Mouse (Mus musculus): ENCODE results near the gene Mta1.

Gene Mta1

DNA sequence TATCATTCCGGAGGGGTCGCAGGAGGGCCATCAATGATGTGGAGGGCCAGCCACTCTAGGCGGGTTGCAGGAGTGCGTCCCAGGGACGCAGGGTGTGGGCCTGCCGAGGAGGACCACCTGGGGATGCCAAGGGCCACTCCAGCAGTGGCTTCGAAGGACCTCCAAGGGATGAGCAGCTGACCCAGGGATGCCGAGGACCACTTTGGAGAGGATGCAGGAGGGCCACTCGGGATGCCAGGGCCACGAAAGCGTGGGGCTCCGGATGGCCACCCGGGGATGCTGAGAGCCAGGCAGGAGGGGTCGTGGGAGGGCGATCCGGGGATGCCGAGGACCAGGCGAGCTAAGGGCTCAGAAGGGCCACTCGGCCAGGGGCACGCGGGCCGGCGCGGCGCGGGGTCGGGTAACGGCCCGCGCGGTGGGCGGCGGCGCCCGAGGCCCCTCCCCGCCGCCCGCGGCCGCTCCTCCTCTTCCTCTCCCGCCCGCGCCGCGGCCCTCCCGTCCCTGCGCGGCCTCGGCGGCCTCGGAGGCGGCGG, at the start of gene Mta1:
Gene Mta1, plus strand, starts transcription at position 530 of the 533 bp plus-strand sequence.
- peak; percentile 59 for DNase-seq (ENCODE audit: low read depth, low spot score)

DNA sequence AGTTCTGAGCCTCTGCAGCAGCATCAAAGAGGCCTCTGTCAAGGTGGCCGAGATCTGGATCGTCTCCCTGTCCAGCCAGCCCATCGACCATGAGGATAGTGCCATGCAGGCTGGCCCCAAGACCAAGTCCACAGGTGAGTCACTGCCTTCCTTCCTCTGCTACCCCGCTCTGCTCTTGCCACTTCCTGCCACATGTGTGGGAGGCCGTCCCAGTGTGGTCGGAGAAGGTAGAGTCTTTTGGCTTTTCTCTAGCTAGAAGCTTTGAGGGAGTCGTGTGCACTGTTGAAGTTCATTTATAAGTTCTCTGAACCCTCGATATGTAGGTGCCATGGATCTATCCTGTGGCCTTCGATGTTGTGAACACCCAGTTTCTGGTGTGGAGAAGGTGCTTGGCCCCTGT, 48.2 kb upstream of the Mta1 start:
- no peak for DNase-seq (ENCODE audit: low read depth, low spot score)

DNA sequence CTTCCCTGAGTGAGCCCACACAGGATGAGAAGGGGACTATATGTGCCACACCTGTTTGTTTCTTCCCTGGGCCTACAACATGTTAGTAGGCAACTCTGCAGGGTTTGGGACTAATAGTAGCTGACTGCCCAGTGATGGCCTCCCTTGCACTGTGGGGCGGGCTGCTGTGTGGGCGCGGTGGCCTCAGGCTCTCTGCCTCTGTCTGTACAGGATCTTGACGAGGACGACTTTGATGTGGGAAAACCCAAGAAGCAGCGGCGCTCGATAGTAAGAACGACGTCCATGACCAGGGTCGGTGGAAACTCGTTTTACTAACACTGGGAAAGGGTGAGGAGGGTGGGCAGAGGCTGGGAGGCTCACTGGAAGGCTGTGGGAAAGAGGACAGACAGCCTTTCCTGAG, 47.4 kb upstream of the Mta1 start:
- DNase-seq (ENCODE audit: low read depth, low spot score) = no peak

DNA sequence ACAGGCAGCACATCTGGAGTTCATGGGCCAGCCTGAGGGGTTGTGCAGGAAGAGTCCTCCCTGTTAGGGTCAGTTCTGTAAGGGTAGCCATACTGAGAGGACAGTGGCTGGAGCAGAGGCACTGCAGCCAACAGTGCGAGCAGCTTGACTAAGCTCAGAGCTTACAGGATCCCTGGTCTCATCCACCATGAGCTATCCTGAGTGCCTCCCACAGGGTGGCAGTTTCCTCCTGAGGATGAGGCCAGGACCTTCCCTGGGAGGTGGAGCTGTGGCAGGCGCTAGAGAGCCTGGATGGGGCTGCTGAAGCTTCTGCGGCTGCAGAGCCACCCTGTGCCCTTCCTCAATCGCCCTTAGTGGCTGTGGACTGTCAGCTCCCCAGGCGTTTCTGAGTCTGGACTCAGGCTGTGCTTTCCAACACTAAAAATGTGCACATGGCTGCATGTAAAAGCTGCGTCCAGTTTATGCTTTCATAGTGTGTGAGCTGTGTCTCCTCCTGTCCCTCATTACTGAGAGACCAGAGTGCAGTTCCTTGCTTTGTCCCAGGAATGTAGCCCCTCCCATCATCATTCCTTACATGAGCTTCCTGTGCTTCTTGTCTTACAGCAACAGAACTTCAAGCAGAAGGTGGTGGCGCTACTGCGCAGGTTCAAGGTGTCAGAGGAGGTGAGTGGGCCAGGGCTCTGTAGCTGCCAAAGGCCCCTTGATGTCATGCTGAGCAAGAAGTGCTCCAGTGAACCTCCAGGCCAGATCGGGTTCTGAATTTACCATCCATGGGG, 46.3 kb upstream of the Mta1 start:
- no peak for DNase-seq (ENCODE audit: low read depth, low spot score)

DNA sequence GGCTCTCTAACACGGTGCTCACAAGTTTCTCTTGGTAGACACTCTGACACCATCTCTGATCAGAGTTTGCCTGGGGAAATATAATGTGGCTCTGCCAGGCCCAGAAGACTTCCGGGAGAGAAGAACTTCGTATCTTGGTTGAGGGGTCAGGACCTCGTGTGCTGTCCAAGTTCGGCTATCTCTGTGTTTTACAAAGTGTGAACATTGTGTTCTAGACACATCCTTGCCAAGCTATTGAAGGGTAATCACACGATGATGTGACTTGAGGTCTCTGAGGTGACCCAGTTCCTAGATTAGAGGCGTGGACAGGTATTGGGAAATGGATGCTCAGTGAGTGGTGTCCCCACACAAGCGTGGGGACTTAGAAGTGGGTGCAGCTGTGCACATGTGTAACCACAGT, 42.0 kb upstream of the Mta1 start:
- no peak for DNase-seq (ENCODE audit: low read depth, low spot score)

DNA sequence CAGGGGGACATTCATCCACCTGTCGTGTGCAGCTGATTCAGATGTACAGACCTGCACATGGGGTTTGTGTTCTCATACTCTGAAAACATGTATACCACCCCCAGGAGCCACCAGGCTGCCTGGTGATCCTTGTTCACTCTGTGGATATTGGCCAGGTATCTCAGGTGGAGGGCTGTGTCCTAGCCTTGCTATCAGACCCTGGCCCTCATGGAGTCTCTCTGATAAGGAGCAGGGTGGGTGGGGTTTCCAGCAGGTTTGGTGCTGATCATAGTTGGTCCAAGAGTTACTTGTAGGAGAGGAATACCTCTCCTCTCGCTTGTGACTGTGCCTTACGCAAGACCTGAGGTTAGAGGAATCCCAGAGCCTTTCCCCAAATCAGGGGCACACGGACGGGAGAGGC, 37.9 kb upstream of the Mta1 start:
- no peak for DNase-seq (ENCODE audit: low read depth, low spot score)

DNA sequence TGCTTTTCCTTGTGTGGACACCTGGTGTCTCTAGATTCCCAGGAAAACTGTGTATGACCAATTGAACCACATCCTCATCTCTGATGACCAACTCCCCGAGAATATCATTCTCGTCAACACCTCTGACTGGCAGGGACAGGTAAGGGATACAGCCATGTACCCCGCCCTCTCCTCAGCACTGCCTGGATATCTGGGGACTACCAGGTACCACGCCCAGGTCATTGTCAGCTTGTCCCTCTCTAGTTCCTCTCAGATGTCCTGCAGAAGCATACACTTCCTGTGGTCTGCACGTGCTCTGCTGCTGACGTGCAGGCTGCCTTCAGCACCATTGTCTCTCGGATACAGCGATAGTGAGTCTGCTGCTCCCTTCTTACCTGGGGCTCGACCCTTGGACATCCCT, 36.5 kb upstream of the Mta1 start:
- no peak for DNase-seq (ENCODE audit: low read depth, low spot score)

DNA sequence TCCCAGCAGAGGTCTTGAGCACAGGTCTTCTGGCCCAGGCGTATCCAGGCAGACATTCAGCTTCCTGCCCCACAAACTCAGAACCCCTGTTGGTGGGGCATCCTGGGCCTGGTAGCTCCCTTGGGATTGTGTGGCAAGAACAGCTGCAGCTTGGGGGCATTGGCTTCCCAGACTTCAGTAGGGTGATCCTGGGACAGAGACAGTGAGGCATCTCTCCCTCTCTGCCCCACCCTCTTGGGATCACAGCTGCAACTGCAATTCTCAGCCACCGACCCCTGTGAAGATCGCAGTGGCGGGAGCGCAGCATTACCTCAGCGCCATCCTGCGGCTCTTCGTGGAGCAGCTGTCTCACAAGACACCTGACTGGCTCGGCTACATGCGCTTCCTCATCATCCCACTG, 35.9 kb upstream of the Mta1 start:
- no peak for DNase-seq (ENCODE audit: low read depth, low spot score)

DNA sequence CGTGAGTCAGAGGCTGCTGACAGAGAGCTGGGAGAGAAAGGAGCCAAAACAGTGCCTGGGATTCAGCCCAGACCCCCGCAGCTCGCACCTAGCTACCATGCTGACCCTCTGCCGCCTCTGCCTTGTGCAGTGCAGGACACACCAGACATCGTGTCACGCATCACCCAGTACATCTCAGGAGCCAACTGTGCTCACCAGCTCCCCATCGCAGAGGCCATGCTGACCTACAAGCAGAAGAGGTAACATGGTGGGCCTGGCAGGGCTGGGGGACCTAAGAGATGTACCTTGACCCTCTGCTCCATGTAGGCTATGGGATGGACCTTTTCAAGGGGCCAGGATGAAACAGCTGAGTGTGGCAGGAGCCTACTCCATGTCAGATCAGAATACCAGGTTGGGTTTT, 34.4 kb upstream of the Mta1 start:
- no peak for DNase-seq (ENCODE audit: low read depth, low spot score)

DNA sequence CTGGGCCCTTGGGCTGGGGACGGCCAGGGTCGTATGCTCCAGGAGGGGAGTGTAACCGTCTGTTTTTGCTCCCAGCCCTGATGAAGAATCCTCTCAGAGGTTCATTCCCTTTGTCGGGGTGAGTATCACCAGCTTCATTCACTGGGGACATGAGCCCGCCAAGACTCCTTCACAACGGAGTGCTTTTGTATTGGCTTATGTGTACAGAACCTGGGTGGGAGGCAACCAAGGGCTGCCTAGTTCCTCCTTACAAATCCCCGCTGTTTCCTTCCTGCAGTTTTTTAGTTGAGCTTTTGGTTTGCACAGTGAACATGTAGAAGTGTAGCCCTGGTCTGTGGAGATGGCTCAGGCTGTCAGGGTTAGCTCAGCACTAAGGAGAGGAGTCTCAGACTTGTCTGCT, 30.1 kb upstream of the Mta1 start:
- no peak for DNase-seq (ENCODE audit: low read depth, low spot score)

DNA sequence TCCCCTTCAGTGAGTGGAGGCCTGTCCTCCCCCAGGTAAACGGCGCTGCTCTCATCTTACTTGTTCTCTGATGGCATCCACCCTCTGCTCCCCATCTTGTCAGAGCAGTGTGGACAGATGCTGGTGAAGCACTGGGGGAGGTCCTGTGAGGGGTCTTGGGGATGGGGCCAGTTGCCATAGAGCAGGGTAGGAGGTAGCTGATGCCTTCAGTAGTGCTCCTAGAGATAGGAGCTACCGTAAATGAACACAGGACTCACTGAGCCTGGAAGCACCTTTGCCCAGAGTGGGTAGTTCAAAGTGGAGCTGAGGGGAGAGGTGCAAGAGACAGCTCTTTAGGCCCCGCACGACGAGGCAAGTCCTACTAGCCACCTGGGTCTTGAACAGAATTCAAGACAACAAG, 28.7 kb upstream of the Mta1 start:
- DNase-seq (ENCODE audit: low read depth, low spot score) = no peak

DNA sequence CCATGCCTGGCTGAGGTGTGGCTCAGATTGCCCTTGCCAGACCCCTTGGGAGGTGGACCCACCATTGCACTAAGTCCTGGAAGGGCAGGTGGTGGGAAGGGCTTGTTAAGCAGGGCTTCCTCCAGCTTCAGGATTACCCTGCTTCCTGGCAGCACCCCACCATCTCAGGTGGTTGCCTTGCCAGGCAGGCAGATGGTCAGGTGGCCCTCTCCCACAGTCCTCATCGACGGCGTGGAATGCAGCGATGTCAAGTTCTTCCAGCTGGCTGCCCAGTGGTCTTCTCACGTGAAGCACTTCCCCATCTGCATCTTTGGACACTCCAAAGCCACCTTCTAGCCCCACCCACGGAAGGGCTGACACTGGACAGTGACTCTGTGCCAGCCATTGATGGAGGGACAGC, 26.8 kb upstream of the Mta1 start:
- DNase-seq (ENCODE audit: low read depth, low spot score) = peak; percentile 56

DNA sequence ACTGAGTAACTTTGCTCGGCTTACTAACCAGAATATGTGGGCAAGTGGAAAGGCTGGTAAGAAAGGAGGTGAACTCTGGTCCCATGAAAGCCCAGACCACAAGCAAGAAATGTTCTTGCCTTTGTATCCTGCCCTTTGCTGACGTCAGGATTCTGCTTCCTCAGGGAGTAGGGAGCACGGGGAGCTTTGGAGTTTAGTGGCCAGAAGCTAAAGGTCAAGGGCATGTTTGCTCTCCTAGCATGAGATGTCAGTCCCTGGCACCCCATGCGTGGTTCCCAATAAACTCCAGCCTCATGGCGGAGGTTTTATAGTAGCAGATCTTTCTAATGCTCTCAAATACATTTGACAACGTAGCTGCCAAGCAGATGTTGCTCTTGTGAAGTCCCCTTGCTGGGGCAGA, 26.3 kb upstream of the Mta1 start:
- DNase-seq (ENCODE audit: low read depth, low spot score) = no peak

DNA sequence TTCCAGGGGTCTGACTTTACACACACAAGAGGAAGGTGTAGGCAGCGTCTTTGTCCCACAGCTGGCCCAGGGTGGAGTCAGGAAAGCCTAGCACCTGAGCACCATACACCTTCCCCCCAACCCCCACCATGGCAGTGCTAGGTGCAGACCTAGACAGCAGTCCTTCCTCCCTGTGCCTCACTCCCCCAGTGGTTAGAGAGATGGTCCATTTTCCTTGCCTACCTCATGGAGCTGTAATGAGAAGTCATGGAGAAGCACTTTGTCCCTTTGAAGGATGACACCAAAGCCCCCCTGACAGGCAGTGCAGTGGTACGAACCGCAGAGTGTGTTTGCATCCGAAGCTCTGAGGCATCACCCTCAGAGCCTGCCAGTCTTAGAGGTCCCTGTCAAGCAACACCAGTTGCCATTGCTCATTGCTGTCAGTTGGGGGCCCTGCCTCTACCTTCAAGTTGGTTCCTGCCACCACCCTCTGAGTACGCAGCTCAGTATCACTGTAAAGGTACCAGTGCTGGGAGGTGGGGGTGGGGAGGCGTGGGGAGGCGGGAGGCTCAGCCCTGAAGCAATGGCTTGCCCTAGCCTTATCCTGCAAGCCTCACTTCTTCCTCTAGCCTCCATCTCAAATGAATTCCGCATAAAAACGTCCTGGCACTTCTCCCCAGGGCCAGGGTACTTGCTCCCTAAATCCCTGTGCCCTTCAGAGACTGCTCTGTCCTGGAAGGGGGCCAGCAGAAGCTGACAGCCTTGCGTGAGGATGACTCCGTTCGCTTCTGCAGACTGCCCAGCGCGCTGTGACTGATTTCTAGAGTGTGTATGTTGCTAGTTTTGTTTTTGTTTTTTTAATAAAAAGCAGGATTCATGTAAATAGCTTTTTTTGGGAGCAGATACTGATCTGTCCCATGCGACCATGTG, 24.4 kb upstream of the Mta1 start:
- DNase-seq (ENCODE audit: low read depth, low spot score) = peak; percentile 69

DNA sequence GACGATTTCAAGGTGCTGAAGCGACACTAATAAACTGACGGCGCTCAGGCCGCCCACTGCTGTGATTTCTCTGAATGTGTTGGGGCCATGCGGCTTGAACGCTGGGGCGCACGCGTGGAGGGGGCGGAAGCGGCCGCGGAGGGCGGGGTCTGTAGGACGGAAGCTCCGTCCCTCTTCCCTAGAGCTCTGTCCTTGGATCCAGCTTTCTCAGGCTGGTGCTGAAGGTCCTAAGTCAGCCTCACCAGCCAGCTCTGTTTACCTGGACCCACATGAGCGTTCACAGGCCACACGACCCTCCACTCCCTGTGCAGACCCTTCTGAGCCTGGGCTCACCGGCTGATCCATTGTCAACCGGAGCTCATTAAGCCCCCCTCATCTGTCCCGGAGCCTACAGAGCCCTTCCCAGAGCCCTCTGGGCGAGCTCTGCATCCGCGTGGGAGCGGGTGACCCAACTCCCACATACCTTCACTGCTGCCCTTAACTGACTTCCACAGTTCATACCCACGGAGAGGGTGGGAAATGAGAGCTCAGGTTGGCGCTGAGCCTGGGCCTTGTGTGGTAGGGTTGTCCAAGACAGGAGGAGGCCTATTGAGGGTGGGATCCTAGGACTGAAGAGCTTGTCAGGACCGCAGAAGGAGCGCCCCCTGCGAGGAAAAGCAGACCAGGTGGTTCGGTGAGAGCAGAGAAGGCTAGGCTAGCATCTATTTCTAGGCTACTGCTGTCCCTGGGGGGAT, 23.6 kb upstream of the Mta1 start, which contains the start of gene Tex22:
Gene Tex22, plus strand, starts transcription at position 174 of the 734 bp plus-strand sequence.
- peak; percentile 96 for DNase-seq (ENCODE audit: low read depth, low spot score)

DNA sequence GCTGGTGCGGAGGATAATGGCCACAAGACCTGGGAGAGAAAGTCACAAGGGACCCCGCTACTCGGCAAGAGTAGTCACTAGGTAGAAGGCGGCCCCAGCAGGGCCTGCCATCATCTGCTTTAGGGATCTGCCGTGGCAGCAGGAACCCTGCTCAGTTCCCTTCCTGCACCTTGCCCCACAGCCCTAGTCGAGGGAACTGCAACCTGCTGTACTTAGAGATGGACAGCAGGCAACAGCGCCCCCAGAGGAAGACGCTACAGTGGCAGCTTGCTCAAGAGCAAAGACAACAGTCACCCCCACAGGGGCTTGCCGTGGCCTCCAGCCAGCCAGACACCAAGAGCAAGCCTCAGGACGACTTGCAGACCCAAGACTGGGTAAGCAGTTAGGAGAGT, 23.0 kb upstream of the Mta1 start:
- peak; percentile 96 for DNase-seq (ENCODE audit: low read depth, low spot score)

DNA sequence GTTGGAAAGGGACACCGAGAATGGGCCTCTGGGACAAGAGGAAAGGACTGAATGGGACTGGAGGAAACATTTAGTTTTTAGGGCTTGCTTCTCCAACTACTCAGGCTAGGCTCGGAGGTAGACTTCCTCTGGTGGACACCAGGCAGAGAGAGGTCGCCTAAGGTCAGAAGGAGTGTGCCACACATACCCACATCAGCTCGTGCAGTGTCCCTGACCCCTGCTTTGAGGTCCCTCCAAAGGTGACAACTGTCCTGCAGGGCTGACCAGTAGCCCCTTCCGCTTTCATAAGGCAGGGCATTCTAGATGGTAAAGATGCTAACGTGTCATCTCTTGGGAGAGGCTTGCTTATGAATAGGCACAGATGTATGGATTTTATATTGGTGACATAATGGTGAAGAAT, 22.6 kb upstream of the Mta1 start:
- no peak for DNase-seq (ENCODE audit: low read depth, low spot score)

DNA sequence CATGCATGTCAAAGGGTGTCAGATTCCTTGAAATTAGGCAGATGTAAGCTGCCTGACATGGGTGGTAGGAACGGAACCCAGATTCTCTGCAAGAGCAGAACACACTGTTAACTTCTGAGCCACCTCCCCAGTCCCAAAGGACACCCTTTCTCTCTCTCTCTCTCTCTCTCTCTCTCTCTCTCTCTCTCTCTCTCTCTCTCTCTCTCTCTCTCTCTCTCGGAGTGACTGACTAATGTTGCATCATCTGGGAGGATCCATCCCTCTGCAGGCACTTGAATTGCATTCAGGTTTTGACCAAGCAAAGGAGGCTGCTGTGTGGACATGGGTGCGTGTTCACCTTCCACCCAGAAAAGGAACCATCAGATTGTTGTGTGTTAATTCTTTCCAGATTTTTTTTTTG, 10.8 kb upstream of the Mta1 start:
- no peak for DNase-seq (ENCODE audit: low read depth, low spot score)

DNA sequence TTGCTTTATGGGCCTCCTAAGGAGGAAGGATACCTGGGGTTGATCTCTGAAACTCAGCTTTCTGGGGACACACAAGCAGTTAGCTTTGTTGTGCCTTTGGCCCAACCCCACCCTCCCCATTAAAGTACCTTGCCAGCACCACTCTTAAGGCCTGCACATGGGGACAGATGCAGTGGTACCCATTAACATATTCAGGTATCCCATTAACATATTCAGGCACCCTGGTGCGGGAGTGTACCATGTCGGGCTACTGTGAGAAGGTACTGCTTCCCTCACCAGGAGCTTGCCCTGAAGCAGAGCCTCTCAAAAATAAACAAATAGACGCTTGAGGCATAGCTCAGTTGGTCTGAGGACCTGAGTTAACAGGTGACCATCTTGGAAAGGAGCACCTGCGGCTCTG, 10.1 kb upstream of the Mta1 start:
- no peak for DNase-seq (ENCODE audit: low read depth, low spot score)

DNA sequence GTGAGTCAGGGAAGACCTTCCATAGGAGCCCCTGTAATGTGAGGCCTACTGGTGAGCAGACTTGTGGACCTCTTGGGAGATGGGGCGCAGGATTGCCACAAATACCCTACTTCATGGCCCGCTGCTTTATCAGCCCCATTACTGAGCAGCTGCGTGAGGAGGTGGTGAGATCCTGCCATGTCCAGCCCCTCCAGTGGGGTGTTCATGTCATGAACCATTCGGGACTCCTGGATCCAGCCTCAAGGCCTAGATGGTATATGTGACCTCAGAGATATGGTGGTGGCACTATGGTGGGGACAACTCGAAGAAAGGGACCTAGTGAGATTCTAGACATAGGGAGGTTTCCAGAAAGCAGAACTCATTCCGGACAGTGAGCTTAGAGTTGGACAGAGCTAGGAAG, 9.0 kb upstream of the Mta1 start:
- DNase-seq (ENCODE audit: low read depth, low spot score) = no peak

DNA sequence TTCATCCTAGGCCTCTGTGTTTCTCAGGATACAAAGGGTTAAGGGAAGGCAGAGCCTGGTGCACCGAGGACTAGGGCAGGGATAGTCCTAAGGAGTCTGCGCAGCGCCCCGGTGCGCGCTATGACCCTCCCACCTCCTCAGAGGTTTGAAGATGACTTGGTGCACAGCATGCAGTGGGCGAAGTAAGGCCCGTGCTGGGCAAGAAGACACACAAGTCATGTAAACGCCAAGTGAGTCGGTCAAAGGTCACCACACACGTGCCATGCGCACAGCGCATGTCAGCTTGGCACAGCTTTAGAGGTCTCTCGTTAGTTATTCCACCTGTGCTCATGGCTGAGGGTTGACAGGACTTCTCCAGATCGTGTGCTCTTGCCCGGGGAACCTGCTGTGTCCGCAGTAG, 8.0 kb upstream of the Mta1 start:
- no peak for DNase-seq (ENCODE audit: low read depth, low spot score)

DNA sequence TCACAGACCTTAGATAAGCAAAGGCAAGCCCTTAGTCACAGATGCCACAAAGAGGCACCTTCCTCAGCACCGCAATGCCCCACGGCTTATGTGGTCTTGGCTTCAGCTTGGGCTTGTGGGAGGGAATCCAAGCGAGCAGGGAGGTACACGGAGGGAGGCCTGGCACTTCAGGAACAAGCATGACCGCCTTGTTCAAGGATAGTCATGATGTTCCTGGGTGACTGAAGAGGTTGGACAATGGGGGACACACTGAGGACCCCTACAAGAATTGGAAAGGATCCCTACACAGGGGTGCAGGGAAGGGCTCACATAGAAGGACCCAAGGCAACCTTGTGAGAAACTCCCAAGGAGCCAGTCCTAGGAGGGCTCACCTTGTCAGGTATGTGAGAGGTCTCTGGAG, 1.0 kb upstream of the Mta1 start:
- no peak for DNase-seq (ENCODE audit: low read depth, low spot score)

Measured in brain, adult 2 months (tissue).